Mouse (Mus musculus): ENCODE measurements around the gene Kiss1.
"Not testable (repeated sequence)": the region's sequence is repeated elsewhere in the genome, so short reads cannot be mapped to it uniquely, and the experiment has no call there.

The Kiss1 gene

GRCm38 (mm10) chr1:133317149-133317548 is 4.5 kb upstream of the Kiss1 start:
- DNase-seq (ENCODE audit: low read depth, low spot score): no peak

DNA sequence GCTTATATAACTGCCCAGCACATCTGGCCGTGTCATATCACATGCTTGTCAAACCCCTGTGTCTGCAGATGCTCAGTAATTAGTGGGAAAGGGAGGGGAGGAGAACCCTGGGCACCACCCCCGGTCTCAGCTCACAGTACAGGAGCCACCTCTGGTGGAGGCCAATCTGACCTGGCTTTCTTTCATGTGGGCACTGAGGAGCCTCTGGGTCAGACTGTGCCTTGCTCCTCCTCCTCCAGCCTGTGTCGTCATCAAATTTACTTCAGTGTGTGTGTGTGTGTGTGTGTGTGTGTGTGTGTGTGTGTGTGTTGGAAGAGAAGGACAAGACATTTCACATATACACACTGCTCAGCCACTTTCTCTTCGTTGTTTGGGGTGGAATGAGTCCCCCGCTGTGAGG is 1.7 kb downstream of the Kiss1 start:
- DNase-seq (ENCODE audit: low read depth, low spot score): no peak

DNA sequence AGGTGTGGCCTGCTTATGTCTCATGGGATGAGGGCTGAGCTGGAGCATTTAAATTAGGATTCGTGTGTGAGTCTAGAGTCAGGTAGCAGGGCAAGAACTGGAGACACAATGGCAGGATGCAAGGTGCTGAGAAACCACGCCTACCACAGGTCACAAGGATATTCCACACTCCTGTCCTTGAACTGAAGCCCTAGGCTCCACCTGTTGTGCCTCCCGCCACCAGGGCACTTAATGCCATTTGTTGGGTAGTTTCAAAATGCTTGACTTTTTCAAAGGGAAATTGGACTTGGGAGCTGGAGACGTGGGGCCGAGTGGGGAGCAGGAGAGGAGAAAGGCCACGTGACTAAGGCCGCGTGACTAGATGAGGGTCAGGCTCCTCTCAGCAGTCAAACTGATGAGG is 4.3 kb downstream of the Kiss1 start:
- DNase-seq (ENCODE audit: low read depth, low spot score): no peak

DNA sequence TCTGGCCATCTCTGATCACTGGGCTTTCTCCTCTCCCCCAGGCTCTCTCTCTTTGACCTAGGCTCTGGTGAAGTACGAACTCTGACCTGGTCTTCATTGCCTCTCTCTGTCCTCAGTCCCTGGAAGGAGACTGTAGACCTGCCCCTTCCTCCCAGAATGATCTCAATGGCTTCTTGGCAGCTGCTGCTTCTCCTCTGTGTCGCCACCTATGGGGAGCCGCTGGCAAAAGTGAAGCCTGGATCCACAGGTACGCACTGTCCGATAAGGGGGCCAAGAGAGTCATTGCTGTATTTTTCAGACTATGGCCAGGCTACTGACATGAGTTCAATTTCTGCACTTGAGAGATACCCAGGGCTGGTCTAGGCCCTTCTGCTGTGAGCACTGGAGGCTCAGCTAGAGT is 5.4 kb downstream of the Kiss1 start:
- no peak for DNase-seq (ENCODE audit: low read depth, low spot score)

DNA sequence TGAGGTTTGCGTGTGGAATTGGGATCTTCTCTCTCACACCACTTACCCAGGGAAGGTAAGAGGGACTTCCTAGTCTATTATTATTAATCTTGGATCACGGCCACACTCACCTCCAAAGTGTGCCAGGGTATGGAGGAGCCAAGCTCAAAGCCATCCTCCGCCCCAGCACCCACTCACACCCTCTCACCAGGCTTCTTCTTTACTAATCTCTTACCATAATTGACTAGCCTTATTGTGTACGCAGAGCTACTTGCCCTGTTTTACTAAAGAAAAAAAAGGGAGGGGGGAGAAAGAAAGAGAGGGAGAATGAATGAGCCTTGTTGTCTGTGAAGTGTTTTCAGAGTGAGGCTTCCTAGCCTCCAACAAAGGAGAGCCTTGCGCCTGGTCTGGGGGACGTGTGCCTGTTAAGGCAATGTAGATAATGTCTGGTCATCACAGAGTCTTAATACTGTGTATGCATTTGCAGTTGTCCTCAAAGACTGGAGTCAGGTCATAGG is 6.7 kb downstream of the Kiss1 start:
- DNase-seq (ENCODE audit: low read depth, low spot score): no peak

DNA sequence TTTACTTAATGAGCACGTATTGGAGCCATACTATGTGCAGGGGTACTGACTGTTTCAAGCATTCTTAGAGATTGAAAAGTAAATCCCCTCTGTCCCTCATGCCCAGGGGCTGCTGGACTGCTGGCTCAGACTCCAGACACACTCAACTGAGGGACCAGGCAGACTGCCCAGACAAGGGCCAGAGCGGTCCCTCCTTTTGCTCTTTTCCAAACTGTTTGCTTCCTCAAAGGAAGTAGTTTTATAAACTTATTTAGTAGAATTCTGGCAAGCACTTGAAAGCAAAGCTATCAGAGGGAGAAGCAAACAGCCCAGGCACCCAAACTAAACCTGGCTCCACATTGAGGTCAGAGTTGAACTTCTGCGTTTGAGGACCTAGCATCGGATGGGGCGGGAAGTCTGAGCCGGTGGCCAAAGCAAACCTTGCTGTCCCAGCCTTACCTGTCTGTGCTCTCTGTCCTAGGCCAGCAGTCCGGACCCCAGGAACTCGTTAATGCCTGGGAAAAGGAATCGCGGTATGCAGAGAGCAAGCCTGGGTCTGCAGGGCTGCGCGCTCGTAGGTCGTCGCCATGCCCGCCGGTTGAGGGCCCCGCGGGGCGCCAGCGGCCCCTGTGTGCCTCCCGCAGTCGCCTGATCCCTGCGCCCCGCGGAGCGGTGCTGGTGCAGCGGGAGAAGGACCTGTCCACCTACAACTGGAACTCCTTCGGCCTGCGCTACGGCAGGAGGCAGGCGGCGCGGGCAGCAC is 7.4 kb downstream of the Kiss1 start:
- no peak for DNase-seq (ENCODE audit: low read depth, low spot score)

GRCm38 (mm10) chr1:133329638-133329964 is 7.9 kb downstream of the Kiss1 start:
- DNase-seq (ENCODE audit: low read depth, low spot score): no peak

DNA sequence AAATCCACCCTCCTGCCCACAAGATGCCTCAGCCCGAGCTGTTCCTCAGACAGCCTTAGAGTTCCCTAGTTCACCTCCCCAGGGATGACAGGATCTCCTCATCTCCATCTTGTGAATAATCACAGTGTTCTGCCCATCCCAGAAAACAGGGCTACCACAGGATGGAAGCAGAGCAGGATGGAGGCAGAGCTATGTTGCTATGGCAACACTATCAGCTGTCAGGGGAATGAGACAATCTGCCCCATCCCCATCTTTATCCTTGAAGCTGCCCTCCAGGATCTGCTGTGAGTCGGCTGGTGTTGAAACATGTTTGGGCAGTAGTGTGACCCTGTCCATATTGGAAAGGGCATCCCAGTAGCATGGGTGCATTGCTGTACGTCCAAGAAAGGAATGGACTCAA is 9.5 kb downstream of the Kiss1 start:
- no peak for DNase-seq (ENCODE audit: low read depth, low spot score)

DNA sequence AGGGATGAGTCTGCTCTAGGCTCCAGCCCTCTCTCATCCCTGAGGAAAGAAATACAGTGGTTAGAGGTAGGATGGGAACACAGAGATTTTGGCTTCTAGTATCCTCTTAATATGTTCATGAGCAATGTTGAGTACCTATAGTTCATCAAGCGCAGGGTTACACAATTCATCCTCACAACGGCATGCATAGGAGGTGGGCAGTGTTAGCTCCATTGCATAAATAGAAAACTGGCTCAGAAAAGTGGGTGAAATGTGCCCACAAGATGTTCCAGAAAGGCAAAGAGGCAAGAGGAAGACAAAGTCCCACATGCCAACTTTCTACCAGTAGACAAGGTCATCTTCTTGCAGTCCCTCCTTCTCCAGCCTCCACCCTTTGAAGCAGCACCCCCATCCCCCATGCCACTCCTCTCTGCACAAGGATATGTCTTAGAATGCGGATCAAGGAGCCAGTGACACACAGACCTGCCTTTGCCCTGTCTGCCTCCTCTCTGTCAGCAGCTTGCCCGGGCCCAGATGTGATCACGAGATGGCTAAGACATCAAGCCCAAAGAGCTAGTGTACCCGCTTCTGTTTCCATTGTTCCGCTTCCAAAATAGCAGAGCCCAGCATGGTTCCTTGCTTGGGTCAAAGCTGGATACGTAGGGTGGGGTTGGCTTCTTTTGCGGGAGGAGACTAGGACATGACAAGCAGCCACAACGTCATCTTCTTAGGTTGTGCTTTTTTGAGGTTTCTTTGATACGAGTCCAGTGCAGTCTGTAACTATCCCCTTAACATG is 11.2 kb downstream of the Kiss1 start:
- no peak for DNase-seq (ENCODE audit: low read depth, low spot score)

DNA sequence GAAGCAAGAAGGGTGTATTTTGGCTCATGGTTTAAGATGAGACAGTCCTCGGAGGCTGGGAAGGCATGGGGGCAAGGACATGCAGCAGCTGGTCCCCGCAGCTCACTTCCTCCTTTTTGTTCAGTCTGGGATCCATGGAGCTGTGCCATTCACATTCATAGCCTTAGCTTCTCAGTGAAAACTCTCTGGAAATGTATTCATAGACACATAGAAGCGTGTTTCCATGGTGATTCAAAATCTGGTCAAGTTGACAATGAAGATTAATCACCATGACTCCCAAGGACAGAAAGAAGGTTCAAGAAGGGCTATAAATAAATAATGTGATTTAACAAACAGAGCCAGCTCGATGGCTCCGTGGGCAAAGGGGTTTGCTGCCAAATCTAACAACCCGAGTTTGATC is 12.3 kb downstream of the Kiss1 start:
- no peak for DNase-seq (ENCODE audit: low read depth, low spot score)

DNA sequence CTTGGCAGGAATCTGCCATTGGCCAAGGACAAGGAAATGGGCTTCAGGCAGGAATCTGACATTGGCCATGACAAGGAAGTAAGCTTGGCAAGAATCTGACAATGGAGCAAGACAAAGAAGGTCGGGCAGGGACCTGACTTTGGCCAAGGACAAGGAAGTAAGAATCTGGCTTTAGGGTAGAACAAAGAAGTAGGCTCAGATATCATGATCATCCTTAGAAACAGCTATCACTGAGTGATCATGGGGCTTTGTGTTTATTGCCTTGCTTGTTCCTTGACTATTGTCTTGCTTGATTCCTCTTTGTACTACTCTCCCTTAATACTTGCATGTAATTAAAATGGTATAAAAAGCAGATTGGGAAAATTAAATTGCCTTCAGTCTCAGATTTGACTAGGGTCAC is 18.7 kb downstream of the Kiss1 start:
- DNase-seq (ENCODE audit: low read depth, low spot score): not testable (repeated sequence)

- no peak for DNase-seq (ENCODE audit: low read depth, low spot score)
Observed at GRCm38 (mm10) chr1:133344357-133344756, 22.7 kb downstream of the Kiss1 start.

- DNase-seq (ENCODE audit: low read depth, low spot score): no peak
Observed at GRCm38 (mm10) chr1:133346531-133346930, 24.9 kb downstream of the Kiss1 start.

DNA sequence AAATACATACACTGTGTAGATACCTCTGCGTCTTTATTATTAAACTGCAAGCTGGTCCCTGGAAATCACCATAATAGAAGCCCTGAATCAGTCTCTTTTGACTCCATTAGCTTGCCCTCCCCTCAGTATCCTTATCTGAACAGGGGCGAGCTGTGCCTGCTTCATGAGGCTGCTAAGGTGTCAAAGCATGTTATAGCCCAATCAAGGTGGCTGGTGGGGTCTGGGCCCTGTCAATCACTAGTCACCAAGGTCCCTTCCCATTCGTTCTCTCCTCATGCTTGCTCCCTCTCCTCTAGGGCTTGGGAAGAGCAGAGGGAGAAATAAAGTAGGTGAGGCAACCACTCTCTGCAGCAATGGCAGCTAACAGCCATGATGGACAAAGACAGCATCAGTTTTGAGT is 25.6 kb downstream of the Kiss1 start:
- no peak for DNase-seq (ENCODE audit: low read depth, low spot score)

DNA sequence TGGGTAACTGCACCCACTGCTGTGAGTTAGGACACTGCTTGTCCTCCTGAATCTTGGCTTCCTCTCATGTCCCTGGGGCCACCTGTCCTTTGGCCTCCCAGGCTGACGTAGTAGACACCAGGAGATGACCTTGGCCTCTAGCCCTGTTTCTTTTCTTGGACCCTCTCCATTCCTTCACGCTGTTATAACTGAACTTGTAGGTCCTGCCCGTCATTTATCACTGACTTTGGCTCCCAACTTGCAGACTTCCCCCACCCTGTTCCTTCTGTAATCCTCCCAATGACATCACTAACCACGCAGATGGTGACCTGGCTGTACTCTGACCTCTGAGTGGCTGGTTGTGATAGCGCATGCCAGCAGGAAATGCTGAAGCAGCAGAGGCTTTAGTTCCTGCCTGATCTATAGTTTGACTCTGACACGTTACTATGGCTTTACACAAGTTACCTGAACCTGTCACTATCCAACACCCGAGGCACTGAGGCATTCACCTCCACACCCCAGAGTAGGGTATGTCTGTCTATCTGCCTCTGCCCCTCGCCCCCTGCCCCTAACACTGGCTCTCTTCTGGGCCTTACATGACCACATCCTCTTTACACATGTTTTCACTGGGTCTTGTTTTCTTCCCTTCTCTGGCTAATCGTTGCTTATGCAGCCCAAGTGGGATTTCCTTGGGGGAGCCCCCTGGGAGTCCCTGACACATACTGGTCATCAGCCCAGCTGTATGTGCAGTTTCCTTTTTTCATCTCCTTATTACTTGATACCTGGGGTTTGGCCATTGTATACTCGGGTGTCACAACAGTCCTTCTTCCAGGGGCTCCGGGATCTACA is 26.2 kb downstream of the Kiss1 start:
- no peak for DNase-seq (ENCODE audit: low read depth, low spot score)

GRCm38 (mm10) chr1:133350210-133350609 is 28.5 kb downstream of the Kiss1 start, which contains the start of gene Ren1:
Gene Ren1 (plus strand): TSS chr1:133350510.
- DNase-seq (ENCODE audit: low read depth, low spot score): no peak

DNA sequence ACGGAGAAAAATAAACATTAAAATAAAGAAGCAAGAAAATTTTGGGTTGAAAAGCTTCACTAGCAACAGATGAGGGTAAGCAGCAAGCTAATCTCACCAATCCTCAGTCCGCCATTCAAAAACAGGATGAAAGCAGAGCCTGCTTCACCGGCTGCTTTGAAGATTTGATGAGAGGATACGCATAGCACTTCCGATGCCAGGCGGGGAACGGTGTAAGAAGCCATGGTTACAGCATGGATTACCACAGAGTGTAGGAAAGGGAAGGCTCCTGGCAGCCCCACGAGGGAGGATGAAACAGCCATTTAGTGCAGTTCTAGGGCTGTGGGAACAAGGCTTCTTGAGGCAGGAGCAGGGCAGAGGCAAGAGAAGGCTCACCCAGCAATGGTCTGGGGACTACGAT is 30.1 kb downstream of the Kiss1 start:
- no peak for DNase-seq (ENCODE audit: low read depth, low spot score)

- no peak for DNase-seq (ENCODE audit: low read depth, low spot score)
Observed at GRCm38 (mm10) chr1:133353371-133353809, 31.7 kb downstream of the Kiss1 start.

- DNase-seq (ENCODE audit: low read depth, low spot score): no peak
Observed at GRCm38 (mm10) chr1:133355469-133355868, 33.8 kb downstream of the Kiss1 start.

GRCm38 (mm10) chr1:133355912-133356311 is 34.2 kb downstream of the Kiss1 start:
- DNase-seq (ENCODE audit: low read depth, low spot score): no peak

GRCm38 (mm10) chr1:133356330-133356729 is 34.7 kb downstream of the Kiss1 start:
- DNase-seq (ENCODE audit: low read depth, low spot score): no peak

GRCm38 (mm10) chr1:133361006-133361405 is 39.3 kb downstream of the Kiss1 start:
- DNase-seq (ENCODE audit: low read depth, low spot score): no peak
